Mouse (Mus musculus): ENCODE results near the gene Gm21915.

GRCm38 (mm10) chr9:40711654-40712053 lies 41.2 kb downstream of the Gm21915 start:
- no peak for TF ChIP-seq POLR2A (IDR thresholded peaks at IDR 0.05; ENCODE audit: low read depth, low read length)
- no peak for TF ChIP-seq CTCF (conservative IDR thresholded peaks at IDR 0.05; ENCODE audit: insufficient read depth, insufficient read length, low read depth, low read length)

All from kidney, adult 2 months (tissue).